Mouse (Mus musculus): ENCODE results near the gene Slc8a1. TPM values are rescaled to one million over a fixed set of nuclear protein-coding genes. Genes with fewer than 3 reads are reported as not detected.

Gene Slc8a1
- total and polyA plus RNA-seq, 2 experiments = 0.27 to 3.8 TPM

DNA sequence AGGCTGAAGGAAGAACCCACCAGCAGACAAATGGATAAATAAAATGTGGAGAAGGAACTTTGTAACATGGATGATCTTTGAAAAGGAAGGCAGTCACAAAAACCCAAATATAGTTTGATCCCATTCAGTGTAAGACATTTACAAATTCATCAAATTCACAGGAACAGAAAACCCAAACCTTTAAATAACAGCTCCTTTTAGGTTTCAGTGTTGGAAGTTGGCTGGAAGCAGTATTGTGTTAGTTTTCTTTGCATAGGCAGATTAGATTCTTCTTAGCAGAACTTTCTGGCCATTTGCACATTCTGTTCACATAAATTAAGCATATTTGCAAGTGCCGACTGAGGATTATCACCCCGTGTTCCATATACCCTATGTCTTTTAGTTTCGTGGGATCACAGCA, 193.3 kb downstream of the Slc8a1 start:
- H3K27me3 ChIP-seq (ENCODE audit: control insufficient read depth, insufficient read depth, low read length) = no peaks in the 10 kb centered on the region
- no peaks in the 10 kb centered on the region for H3K36me3 ChIP-seq (ENCODE audit: control insufficient read depth, insufficient read depth, low read length)
- WGBS = 79% methylated on average over 3 of the region's 3 CpGs

DNA sequence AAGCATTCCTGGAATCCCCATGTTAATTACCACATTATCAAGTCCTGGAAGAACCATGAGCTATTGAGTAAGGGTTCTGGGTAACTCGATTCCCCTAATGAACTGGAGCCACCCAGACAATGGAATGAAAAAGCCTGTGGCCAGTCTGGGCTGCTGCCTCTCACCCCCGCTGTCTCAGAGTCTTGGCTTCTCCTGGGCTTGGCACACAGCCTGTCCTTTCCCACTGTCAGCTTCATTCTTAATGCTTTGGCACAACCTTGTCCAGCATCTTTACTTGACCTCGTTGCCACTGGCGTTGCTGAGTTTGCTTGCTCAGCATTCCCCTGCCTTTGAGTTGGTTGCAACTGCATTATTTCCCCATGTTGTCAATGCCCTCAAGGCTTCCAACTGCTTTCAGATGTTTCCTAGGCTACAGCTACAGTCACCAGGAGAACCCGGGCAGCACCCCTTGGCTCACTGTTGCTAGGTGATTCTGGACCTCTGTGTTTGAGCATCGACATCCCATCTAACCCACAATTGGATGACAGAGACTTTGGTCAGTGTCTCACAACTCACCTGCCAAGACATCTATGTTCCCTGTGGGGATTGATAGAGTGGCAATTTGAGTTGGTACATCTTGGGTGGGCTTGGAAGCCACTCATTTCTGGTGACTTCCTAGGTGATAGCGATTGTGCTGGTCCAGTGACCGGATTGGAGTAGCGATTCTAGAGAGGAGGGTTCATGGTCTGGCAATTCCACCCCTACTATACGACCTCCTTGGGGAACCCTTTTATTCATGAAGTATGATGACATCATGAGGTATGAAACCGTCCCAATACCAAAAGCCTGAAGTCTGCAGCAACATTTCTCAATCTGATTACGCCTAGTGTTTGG, 195.6 kb downstream of the Slc8a1 start:
- no peak overlapping the region for H3K4me3 ChIP-seq (ENCODE audit: insufficient read depth, low read depth, low read length)
- TF ChIP-seq CTCF (IDR thresholded peaks at IDR 0.05; ENCODE audit: low read depth, low read length) = no peak
- no peak for TF ChIP-seq POLR2A (IDR thresholded peaks at IDR 0.05; ENCODE audit: extremely low read depth, insufficient read depth, low read length)
- H3K27me3 ChIP-seq (ENCODE audit: control insufficient read depth, insufficient read depth, low read length) = no peaks in the 10 kb centered on the region
- no peaks in the 10 kb centered on the region for H3K36me3 ChIP-seq (ENCODE audit: control insufficient read depth, insufficient read depth, low read length)
- no peaks in the 10 kb centered on the region for H3K79me2 ChIP-seq (ENCODE audit: control insufficient read depth, insufficient read depth, low read length)
- H3K27ac ChIP-seq (replicated peaks; ENCODE audit: insufficient read depth, low read depth, low read length) = no peak overlapping the region
- 86% methylated on average over 12 of the region's 12 CpGs for WGBS
- no peak for DNase-seq (ENCODE audit: extremely low read depth, low read depth, low spot score)
- no peak overlapping the region for H3K9ac ChIP-seq (ENCODE audit: low read depth, low read length)
- H3K4me1 ChIP-seq (ENCODE audit: control insufficient read depth, insufficient read depth, low read length) = no peaks in the 10 kb centered on the region

More for the DNA sequence above, 193.3 kb downstream of the Slc8a1 start:
- TF ChIP-seq CTCF (IDR thresholded peaks at IDR 0.05; ENCODE audit: low read depth, low read length) (no peak), POLR2A (IDR thresholded peaks at IDR 0.05; ENCODE audit: extremely low read depth, insufficient read depth, low read length) (no peak)
- Histone ChIP-seq H3K4me3 (ENCODE audit: insufficient read depth, low read depth, low read length) (no peak overlapping the region), H3K27ac (replicated peaks; ENCODE audit: insufficient read depth, low read depth, low read length) (no peak overlapping the region), H3K9ac (ENCODE audit: low read depth, low read length) (no peak overlapping the region), H3K79me2 (ENCODE audit: control insufficient read depth, insufficient read depth, low read length) (no peaks in the 10 kb centered on the region), H3K4me1 (ENCODE audit: control insufficient read depth, insufficient read depth, low read length) (no peaks in the 10 kb centered on the region)
- DNase-seq (ENCODE audit: extremely low read depth, low read depth, low spot score) = no peak

DNA sequence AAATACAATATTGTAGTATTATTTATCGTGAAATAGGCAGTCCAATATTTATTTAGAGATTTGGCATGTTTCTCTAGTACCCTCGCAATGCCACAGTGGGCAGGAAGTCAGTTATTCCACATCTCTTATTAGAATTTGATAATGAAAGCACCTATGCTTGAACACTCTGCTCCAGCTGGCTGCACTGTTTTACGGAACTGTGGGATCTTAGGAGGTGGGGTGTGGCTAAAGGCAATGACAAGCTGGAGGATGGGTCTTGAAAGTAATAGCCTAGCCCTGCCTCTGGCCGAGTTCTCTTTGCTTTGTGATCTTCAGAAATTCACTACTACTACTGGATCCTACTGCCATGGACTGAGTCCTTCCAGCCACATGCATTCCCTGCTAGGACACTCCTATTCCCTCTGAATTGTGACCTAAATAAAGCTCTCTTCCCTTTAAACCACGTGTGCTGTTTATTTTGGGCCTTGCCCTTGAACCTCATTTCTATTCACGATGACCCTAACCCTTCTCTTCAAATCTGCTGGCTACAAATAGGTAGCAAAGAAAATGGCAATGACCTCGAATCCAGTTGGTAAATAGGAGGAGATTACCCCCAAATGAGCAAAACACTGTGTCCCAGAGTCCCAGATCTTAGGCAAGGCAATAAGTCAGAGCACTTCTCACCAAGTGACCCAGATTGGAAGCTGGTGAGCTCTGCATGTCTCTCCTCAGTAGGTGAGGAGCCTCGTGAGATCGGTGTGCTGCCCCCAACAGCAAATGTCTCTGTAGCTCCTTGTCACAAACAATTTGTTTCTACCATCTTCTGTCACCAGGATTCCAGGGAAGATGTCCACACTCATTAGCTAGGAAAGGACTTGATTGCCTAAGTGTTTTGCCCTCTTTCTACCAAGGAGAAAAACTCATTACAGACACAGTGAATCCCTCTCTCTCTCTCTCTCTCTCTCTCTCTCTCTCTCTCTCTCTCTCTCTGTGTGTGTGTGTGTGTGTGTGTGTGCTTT, 199.7 kb downstream of the Slc8a1 start:
- H3K9ac ChIP-seq (ENCODE audit: low read depth, low read length) = no peak overlapping the region
- H3K27me3 ChIP-seq (ENCODE audit: control insufficient read depth, insufficient read depth, low read length) = 0 out of 2 replicates have a peak, but pooled peaks cover 3% of the 10 kb centered on the region
- H3K4me3 ChIP-seq (ENCODE audit: insufficient read depth, low read depth, low read length) = no peak overlapping the region
- DNase-seq (ENCODE audit: extremely low read depth, low read depth, low spot score) = no peak
- H3K79me2 ChIP-seq (ENCODE audit: control insufficient read depth, insufficient read depth, low read length) = no peaks in the 10 kb centered on the region
- no peak overlapping the region for H3K27ac ChIP-seq (replicated peaks; ENCODE audit: insufficient read depth, low read depth, low read length)
- TF ChIP-seq CTCF (IDR thresholded peaks at IDR 0.05; ENCODE audit: low read depth, low read length) (no peak), POLR2A (IDR thresholded peaks at IDR 0.05; ENCODE audit: extremely low read depth, insufficient read depth, low read length) (no peak)
- 62% methylated on average over 9 of the region's 9 CpGs for WGBS
- no peaks in the 10 kb centered on the region for H3K36me3 ChIP-seq (ENCODE audit: control insufficient read depth, insufficient read depth, low read length)
- H3K4me1 ChIP-seq (ENCODE audit: control insufficient read depth, insufficient read depth, low read length) = no peaks in the 10 kb centered on the region

DNA sequence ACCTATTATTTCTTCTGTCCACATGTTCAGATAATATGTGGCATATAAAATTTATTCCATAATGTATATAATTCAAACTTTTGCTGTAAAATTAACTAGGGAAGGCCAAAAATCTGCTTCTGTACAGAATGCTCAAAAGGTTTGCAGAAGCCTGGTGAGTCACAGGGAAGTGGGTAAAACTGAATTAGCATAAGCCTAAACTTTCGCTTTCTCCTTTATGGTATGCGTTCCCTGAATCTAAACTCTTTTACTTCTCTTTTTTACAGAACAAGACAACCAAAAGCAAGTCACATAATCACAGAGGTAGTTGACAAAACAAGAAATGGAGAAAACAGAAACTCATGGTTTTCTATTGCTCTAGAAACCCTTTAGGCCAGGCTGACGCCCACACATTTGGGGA, 202.1 kb downstream of the Slc8a1 start:
- peak; percentile 36 for DNase-seq (ENCODE audit: extremely low read depth, low read depth, low spot score)
- H3K27ac ChIP-seq (replicated peaks; ENCODE audit: insufficient read depth, low read depth, low read length) = no peak overlapping the region
- H3K4me1 ChIP-seq (ENCODE audit: control insufficient read depth, insufficient read depth, low read length) = no peaks in the 10 kb centered on the region
- 84% methylated on average over 3 of the region's 3 CpGs for WGBS
- no peak overlapping the region for H3K4me3 ChIP-seq (ENCODE audit: insufficient read depth, low read depth, low read length)
- H3K79me2 ChIP-seq (ENCODE audit: control insufficient read depth, insufficient read depth, low read length) = no peaks in the 10 kb centered on the region
- H3K27me3 ChIP-seq (ENCODE audit: control insufficient read depth, insufficient read depth, low read length) = 0 out of 2 replicates have a peak, but pooled peaks cover 3% of the 10 kb centered on the region
- no peak overlapping the region for H3K9ac ChIP-seq (ENCODE audit: low read depth, low read length)
- H3K36me3 ChIP-seq (ENCODE audit: control insufficient read depth, insufficient read depth, low read length) = no peaks in the 10 kb centered on the region
- TF ChIP-seq POLR2A (IDR thresholded peaks at IDR 0.05; ENCODE audit: extremely low read depth, insufficient read depth, low read length) (no peak), CTCF (IDR thresholded peaks at IDR 0.05; ENCODE audit: low read depth, low read length) (no peak)

DNA sequence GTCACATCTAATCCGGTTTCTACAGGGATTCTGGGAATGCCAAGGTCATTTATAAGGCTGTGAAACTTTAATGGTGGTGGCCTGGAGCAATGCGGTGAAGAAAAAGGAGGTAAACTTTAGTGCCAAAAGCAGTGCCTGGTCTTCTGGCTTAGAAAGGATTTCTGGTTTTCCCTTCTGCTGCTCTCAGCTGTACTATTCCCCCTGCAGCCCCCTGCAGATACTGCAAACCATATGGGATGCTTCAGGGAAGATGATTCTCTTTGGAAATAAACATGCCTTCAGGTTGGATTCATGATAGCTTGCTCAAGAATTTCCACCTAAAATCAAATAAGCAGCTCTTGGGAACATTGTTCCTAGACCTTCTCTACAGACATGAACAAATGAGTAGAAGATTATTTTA, 208.3 kb downstream of the Slc8a1 start:
- WGBS = 90% methylated on average over 2 of the region's 2 CpGs
- Histone ChIP-seq H3K4me1 (ENCODE audit: control insufficient read depth, insufficient read depth, low read length) (no peaks in the 10 kb centered on the region), H3K27ac (replicated peaks; ENCODE audit: insufficient read depth, low read depth, low read length) (no peak overlapping the region), H3K9ac (ENCODE audit: low read depth, low read length) (no peak overlapping the region), H3K79me2 (ENCODE audit: control insufficient read depth, insufficient read depth, low read length) (no peaks in the 10 kb centered on the region), H3K4me3 (ENCODE audit: insufficient read depth, low read depth, low read length) (no peak overlapping the region), H3K27me3 (ENCODE audit: control insufficient read depth, insufficient read depth, low read length) (peaks cover 6% of the 10 kb centered on the region), H3K36me3 (ENCODE audit: control insufficient read depth, insufficient read depth, low read length) (no peaks in the 10 kb centered on the region)
- no peak for DNase-seq (ENCODE audit: extremely low read depth, low read depth, low spot score)
- TF ChIP-seq CTCF (IDR thresholded peaks at IDR 0.05; ENCODE audit: low read depth, low read length) (no peak), POLR2A (IDR thresholded peaks at IDR 0.05; ENCODE audit: extremely low read depth, insufficient read depth, low read length) (no peak)
